Mouse (Mus musculus) midbrain, embryonic 11.5 days (tissue): ENCODE measurements at regions not wholly inside any gene's neighbourhood (a gene's known extent, or its start where the extent isn't known, plus 50 kb on each side); places are given as distances from the start of the nearest gene placed in this dataset.

Experiments
- ATAC-seq: fragments of 200-750 bp; cut with Nextera tagmentation; 2 replicates; pipeline ENCODE4 v1.8.0; 2017; ENCODE audit warnings: moderate TSS enrichment, moderate library complexity; ENCODE audit not compliant: low FRiP score
- DNase-seq: peaks from one replicate; pipeline ENCODE4 v3.0.0; 2015; ENCODE audit warnings: low spot score; ENCODE audit errors: missing footprints
- H3K27ac ChIP-seq: fragments of 300-500 bp; sonication (generic); 2 replicates; pipeline ENCODE4 v1.5.1; 2014; ENCODE audit warnings: low read depth, low read length
- H3K27me3 ChIP-seq: fragments of 300-500 bp; sonication (generic); 2 replicates; pipeline ENCODE4 v1.6.1; 2014; ENCODE audit warnings: mild to moderate bottlenecking, low read length, moderate library complexity, mixed read lengths; ENCODE audit not compliant: control insufficient read depth, insufficient read depth
- H3K36me3 ChIP-seq: fragments of 300-500 bp; sonication (generic); 2 replicates; pipeline ENCODE4 v1.6.1; 2014; ENCODE audit warnings: mild to moderate bottlenecking, low read length, moderate library complexity, mixed read lengths; ENCODE audit not compliant: control insufficient read depth, insufficient read depth
- H3K4me1 ChIP-seq: fragments of 300-500 bp; sonication (generic); 2 replicates; pipeline ENCODE4 v1.6.1; 2014; ENCODE audit warnings: low read length; ENCODE audit not compliant: control insufficient read depth, insufficient read depth
- H3K4me2 ChIP-seq: fragments of 300-500 bp; sonication (generic); 2 replicates; pipeline ENCODE4 v1.6.1; 2014; ENCODE audit warnings: mild to moderate bottlenecking, moderate library complexity
- H3K4me3 ChIP-seq: fragments of 300-500 bp; sonication (generic); 2 replicates; pipeline ENCODE4 v1.5.1; 2014; ENCODE audit warnings: low read depth, low read length
- H3K9ac ChIP-seq: fragments of 300-500 bp; sonication (generic); 2 replicates; pipeline ENCODE4 v1.6.1; 2014; ENCODE audit warnings: low read length
- H3K9me3 ChIP-seq: fragments of 300-500 bp; sonication (generic); 2 replicates; pipeline ENCODE4 v1.6.1; 2016; ENCODE audit warnings: low read length; ENCODE audit not compliant: control insufficient read depth
- WGBS: fragments of 180-500 bp; shearing (Covaris S2); extraction: QIAGEN DNeasy Blood & Tissue Kit; methylation state at CpG from one replicate; pipeline ENCODE4 v1.1.7; 2014; 5-methylcytosine and 5-hydroxymethylcytosine counted together

DNA sequence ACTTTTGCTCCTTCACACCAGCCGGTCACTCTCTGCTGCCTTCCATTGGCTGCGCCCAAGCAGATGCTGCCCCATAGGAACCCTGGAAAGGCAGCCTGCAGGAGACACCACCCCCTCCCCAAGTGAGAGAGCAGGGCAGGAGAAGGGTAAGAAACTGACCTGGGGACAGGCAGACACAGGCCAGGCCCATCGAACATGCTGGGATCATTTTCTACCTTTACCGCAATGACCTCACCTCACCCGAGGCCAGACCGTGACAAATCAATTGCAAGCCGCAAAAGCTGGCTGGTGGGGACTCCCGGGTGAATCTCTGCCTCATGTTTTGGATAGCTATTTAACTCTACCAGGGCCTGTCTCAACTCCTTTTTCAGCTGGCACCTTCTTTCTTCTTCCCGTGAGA lies 168.9 kb downstream of the Zfp365 start:
- ATAC-seq: no peak
- no peak overlapping the region for H3K9ac ChIP-seq
- 67% methylated on average over 9 of the region's 9 CpGs for WGBS
- H3K27ac ChIP-seq: no peak overlapping the region
- H3K4me3 ChIP-seq: no peak overlapping the region
- peak; percentile 84 for DNase-seq
- H3K4me2 ChIP-seq: no peak overlapping the region
- no peaks in the 10 kb centered on the region for H3K9me3 ChIP-seq
- H3K27me3 ChIP-seq: no peaks in the 10 kb centered on the region
- no peaks in the 10 kb centered on the region for H3K36me3 ChIP-seq
- no peaks in the 10 kb centered on the region for H3K4me1 ChIP-seq

GRCm38 (mm10) chr10:67742824-67743223 lies 169.6 kb downstream of the Zfp365 start:
- 88% methylated on average over 8 of the region's 8 CpGs for WGBS
- Histone ChIP-seq H3K36me3 (no peaks in the 10 kb centered on the region), H3K27ac (no peak overlapping the region), H3K4me3 (no peak overlapping the region), H3K9me3 (no peaks in the 10 kb centered on the region), H3K9ac (no peak overlapping the region), H3K4me2 (no peak overlapping the region), H3K27me3 (no peaks in the 10 kb centered on the region), H3K4me1 (no peaks in the 10 kb centered on the region)
- no peak for ATAC-seq
- DNase-seq: no peak

GRCm38 (mm10) chr10:67742305-67742704 lies 170.2 kb downstream of the Zfp365 start:
- no peaks in the 10 kb centered on the region for H3K4me1 ChIP-seq
- no peak overlapping the region for H3K27ac ChIP-seq
- DNase-seq: peak; percentile 70
- no peak overlapping the region for H3K4me2 ChIP-seq
- ATAC-seq: no peak
- no peak overlapping the region for H3K4me3 ChIP-seq
- no peaks in the 10 kb centered on the region for H3K36me3 ChIP-seq
- no peak overlapping the region for H3K9ac ChIP-seq
- H3K9me3 ChIP-seq: no peaks in the 10 kb centered on the region
- H3K27me3 ChIP-seq: no peaks in the 10 kb centered on the region
- WGBS: 89% methylated on average over 10 of the region's 10 CpGs

DNA sequence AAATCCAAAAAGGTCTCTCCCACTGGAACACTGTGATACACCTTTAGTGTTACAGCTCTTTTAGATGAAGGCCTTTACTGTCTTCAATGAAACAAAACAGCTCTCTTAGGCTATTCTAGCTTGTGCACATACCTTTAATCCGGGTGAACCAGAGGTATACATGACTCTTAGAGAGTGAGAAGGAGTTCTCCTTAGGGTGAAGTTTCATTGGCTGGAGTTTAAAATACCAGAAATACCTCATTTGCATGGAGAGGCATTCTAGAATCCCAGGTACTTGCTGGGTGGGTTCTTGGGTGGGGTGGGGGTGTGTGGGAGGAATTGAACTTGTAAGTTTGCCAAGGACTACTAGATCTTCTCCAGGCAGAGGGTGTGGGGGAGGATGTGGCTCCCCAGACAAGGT lies 173.3 kb downstream of the Zfp365 start:
- no peak overlapping the region for H3K4me2 ChIP-seq
- DNase-seq (peak; percentile 45), ATAC-seq (no peak)
- H3K9me3 ChIP-seq: no peaks in the 10 kb centered on the region; the same call in 1 of the 2 replicates
- no peak overlapping the region for H3K9ac ChIP-seq
- WGBS: 66% methylated on average over 1 of the region's 1 CpGs
- H3K4me3 ChIP-seq: no peak overlapping the region
- H3K27me3 ChIP-seq: no peaks in the 10 kb centered on the region
- H3K36me3 ChIP-seq: no peaks in the 10 kb centered on the region
- H3K4me1 ChIP-seq: no peaks in the 10 kb centered on the region
- H3K27ac ChIP-seq: no peak overlapping the region

DNA sequence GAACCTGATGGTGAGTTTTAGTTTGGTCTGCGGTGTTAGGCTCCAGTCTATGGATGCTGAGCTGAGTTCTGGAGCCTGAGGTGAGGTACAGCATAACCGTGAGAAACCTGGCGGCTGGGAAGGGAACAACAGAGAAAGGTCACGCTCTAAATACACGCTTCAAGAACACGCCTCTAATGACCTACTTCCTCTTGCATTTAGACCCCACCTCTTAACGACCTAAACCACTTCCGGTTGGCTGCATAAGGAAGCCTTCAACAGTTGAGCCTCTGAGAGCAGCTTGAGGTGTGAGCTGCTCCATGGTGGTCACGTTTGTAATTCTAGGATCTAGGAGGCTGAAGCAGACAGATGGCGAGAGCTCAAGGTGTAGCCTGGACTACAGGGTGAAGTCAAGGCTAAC lies 175.8 kb downstream of the Zfp365 start:
- no peaks in the 10 kb centered on the region for H3K4me1 ChIP-seq
- H3K9me3 ChIP-seq: no peaks in the 10 kb centered on the region; the same call in 1 of the 2 replicates
- H3K27ac ChIP-seq: no peak overlapping the region
- H3K36me3 ChIP-seq: no peaks in the 10 kb centered on the region
- ATAC-seq (no peak), DNase-seq (peak; percentile 64)
- H3K9ac ChIP-seq: no peak overlapping the region
- WGBS: 91% methylated on average over 10 of the region's 10 CpGs
- H3K4me2 ChIP-seq: no peak overlapping the region
- H3K4me3 ChIP-seq: no peak overlapping the region
- H3K27me3 ChIP-seq: no peaks in the 10 kb centered on the region

- H3K4me3 ChIP-seq: no peak overlapping the region
- no peaks in the 10 kb centered on the region for H3K4me1 ChIP-seq
- 82% methylated on average over 9 of the region's 9 CpGs for WGBS
- H3K27me3 ChIP-seq: no peaks in the 10 kb centered on the region
- no peak for ATAC-seq
- no peaks in the 10 kb centered on the region for H3K36me3 ChIP-seq
- no peak overlapping the region for H3K27ac ChIP-seq
- H3K9me3 ChIP-seq: no peaks in the 10 kb centered on the region; the same call in 1 of the 2 replicates
- H3K9ac ChIP-seq: no peak overlapping the region
- no peak overlapping the region for H3K4me2 ChIP-seq
- no peak for DNase-seq
Observed at GRCm38 (mm10) chr10:67731577-67731976, 180.9 kb downstream of the Zfp365 start.

DNA sequence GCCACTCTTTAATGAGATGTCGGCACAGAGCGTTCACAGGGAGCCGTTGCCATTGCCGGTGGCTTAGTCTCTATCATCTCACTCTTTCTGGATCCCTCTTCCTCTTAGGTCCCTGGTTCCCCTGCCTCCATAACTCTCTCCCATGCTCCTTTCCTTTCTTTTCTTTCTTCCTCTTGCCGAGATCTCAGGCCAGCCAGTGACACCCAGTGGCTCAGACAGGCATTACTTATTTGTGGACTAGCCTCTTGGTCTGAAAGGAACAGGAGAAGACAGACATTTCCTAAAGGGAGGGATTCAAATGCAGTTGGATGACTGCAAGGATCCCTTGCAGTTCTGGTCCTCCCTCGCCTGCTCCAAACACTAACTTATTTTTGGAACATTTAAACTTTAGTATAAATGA lies 180.5 kb upstream of the Ado start:
- no peaks in the 10 kb centered on the region for H3K36me3 ChIP-seq
- no peaks in the 10 kb centered on the region for H3K9me3 ChIP-seq
- no peak overlapping the region for H3K9ac ChIP-seq
- H3K27me3 ChIP-seq: no peaks in the 10 kb centered on the region
- no peak overlapping the region for H3K27ac ChIP-seq
- H3K4me3 ChIP-seq: no peak overlapping the region
- no peaks in the 10 kb centered on the region for H3K4me1 ChIP-seq
- ATAC-seq (peak; percentile 46; the same call in 1 of the 2 replicates), DNase-seq (peak; percentile 89)
- no peak overlapping the region for H3K4me2 ChIP-seq
- 57% methylated on average over 6 of the region's 6 CpGs for WGBS

DNA sequence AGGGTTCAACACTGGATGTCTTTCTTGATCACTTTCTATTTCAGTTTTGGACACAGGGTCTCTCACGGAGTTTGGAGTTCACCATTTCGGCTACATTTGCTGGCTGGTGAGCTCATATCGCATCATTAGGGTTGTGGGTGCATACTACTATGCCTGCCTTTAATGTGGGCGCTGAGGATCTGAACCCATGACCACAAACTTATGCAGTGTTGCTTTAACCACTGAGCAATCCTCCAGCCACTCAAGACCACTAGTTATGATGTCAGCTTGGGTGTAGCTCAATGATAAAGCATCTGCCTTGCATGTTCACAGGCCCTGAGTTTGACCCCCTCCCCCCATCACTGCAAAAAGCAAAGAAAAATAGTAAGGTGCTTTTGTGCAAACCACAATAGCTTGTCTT lies 178.8 kb upstream of the Ado start:
- DNase-seq: no peak
- Histone ChIP-seq H3K9me3 (no peaks in the 10 kb centered on the region), H3K27ac (no peak overlapping the region), H3K9ac (no peak overlapping the region), H3K4me3 (no peak overlapping the region), H3K4me2 (no peak overlapping the region), H3K4me1 (no peaks in the 10 kb centered on the region), H3K36me3 (no peaks in the 10 kb centered on the region), H3K27me3 (no peaks in the 10 kb centered on the region)
- WGBS: 89% methylated on average over 4 of the region's 4 CpGs
- ATAC-seq: no peak

DNA sequence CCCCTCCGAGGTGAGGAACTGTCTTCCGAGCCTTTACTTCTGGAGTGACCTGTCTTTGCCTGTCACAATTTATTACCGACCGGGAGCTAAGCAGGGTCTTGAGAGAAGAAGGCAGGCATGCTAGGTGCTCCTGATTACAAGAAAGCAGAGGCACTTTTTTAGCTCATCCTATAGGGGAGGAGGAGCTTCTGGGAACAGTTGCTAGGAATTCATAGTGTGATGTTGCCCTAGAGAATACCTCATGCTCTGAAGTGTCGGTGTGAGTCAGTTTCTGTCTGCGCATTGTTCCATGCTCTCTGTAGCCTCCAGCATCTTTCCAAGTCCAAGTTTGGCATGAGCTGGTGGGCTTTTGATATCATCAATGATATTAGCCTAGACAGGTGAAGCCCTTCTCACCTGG lies 178.0 kb upstream of the Ado start:
- H3K9ac ChIP-seq: no peak overlapping the region
- DNase-seq (peak; percentile 51), ATAC-seq (no peak)
- no peaks in the 10 kb centered on the region for H3K4me1 ChIP-seq
- no peak overlapping the region for H3K4me2 ChIP-seq
- H3K27me3 ChIP-seq: no peaks in the 10 kb centered on the region
- H3K27ac ChIP-seq: no peak overlapping the region
- no peak overlapping the region for H3K4me3 ChIP-seq
- 94% methylated on average over 6 of the region's 6 CpGs for WGBS
- no peaks in the 10 kb centered on the region for H3K9me3 ChIP-seq
- H3K36me3 ChIP-seq: no peaks in the 10 kb centered on the region

GRCm38 (mm10) chr10:67726351-67726750 lies 177.6 kb upstream of the Ado start:
- Histone ChIP-seq H3K4me1 (no peaks in the 10 kb centered on the region), H3K27me3 (no peaks in the 10 kb centered on the region), H3K9me3 (no peaks in the 10 kb centered on the region), H3K4me3 (no peak overlapping the region), H3K27ac (no peak overlapping the region), H3K36me3 (no peaks in the 10 kb centered on the region), H3K4me2 (no peak overlapping the region), H3K9ac (no peak overlapping the region)
- DNase-seq (peak; percentile 33), ATAC-seq (no peak)
- 71% methylated on average over 7 of the region's 7 CpGs for WGBS
